Mouse (Mus musculus) neural tube, embryonic 13.5 days (tissue): ENCODE measurements at regions not wholly inside any gene's neighbourhood (a gene's known extent, or its start where the extent isn't known, plus 50 kb on each side); places are given as distances from the start of the nearest gene placed in this dataset.

Experiments used
- ATAC-seq: fragments of 200-750 bp; cut with Nextera tagmentation; 2 replicates; pipeline ENCODE4 v1.8.0; 2017; ENCODE audit warnings: low read depth, mild to moderate bottlenecking, moderate TSS enrichment, moderate library complexity
- H3K27ac ChIP-seq: fragments of 300-500 bp; sonication (generic); replicated peaks from 2 replicates; pipeline ENCODE4 v1.5.1; 2015; ENCODE audit warnings: moderate library complexity, mild to moderate bottlenecking, inconsistent platforms
- H3K27me3 ChIP-seq: fragments of 300-500 bp; sonication (generic); 2 replicates; pipeline ENCODE4 v1.6.1; 2015; ENCODE audit warnings: mild to moderate bottlenecking, inconsistent platforms
- H3K36me3 ChIP-seq: fragments of 300-500 bp; sonication (generic); 2 replicates; pipeline ENCODE4 v1.6.1; 2015; ENCODE audit warnings: mild to moderate bottlenecking, inconsistent platforms
- H3K4me1 ChIP-seq: fragments of 300-500 bp; sonication (generic); replicated peaks from 2 replicates; pipeline ENCODE4 v1.6.1; 2015; ENCODE audit warnings: inconsistent platforms
- H3K4me2 ChIP-seq: fragments of 300-500 bp; sonication (generic); 2 replicates; pipeline ENCODE4 v1.6.1; 2015; ENCODE audit warnings: inconsistent platforms, mild to moderate bottlenecking, moderate library complexity
- H3K4me3 ChIP-seq: fragments of 300-500 bp; sonication (generic); 2 replicates; pipeline ENCODE4 v1.5.1; 2015; ENCODE audit warnings: mild to moderate bottlenecking, inconsistent platforms
- H3K9ac ChIP-seq: fragments of 300-500 bp; sonication (generic); 2 replicates; pipeline ENCODE4 v1.6.1; 2015; ENCODE audit warnings: moderate library complexity, mild to moderate bottlenecking, inconsistent platforms
- H3K9me3 ChIP-seq: fragments of 300-500 bp; sonication (generic); 2 replicates; pipeline ENCODE4 v1.6.1; 2016; ENCODE audit warnings: inconsistent platforms
- WGBS: fragments of 180-500 bp; shearing (Covaris S2); methylation state at CpG from one replicate; pipeline ENCODE4 v1.1.7; 2015; 5-methylcytosine and 5-hydroxymethylcytosine counted together

- H3K36me3 ChIP-seq: no peaks in the 10 kb centered on the region
These were observed 568.8 kb downstream of the 1190002N15Rik start for GRCm38 (mm10) chr9:93969118-93969517.

GRCm38 (mm10) chr9:93955235-93956040 is 582.4 kb downstream of the 1190002N15Rik start:
- Histone ChIP-seq H3K4me1 (no peaks in the 10 kb centered on the region), H3K27ac (no peak overlapping the region), H3K4me3 (no peak overlapping the region), H3K9me3 (no peaks in the 10 kb centered on the region), H3K9ac (no peak overlapping the region), H3K4me2 (no peak overlapping the region), H3K36me3 (no peaks in the 10 kb centered on the region), H3K27me3 (no peaks in the 10 kb centered on the region)
- no peak for ATAC-seq

More at GRCm38 (mm10) chr9:93969118-93969517, 568.8 kb downstream of the 1190002N15Rik start:
- H3K9ac ChIP-seq: no peak overlapping the region
- no peaks in the 10 kb centered on the region for H3K9me3 ChIP-seq
- no peak overlapping the region for H3K27ac ChIP-seq
- H3K4me2 ChIP-seq: no peak overlapping the region
- H3K4me3 ChIP-seq: no peak overlapping the region
- ATAC-seq: no peak
- no peaks in the 10 kb centered on the region for H3K4me1 ChIP-seq
- 80% methylated on average over 5 of the region's 5 CpGs for WGBS
- no peaks in the 10 kb centered on the region for H3K27me3 ChIP-seq

GRCm38 (mm10) chr9:93948671-93949070 is 589.2 kb downstream of the 1190002N15Rik start:
- Histone ChIP-seq H3K4me2 (no peak overlapping the region), H3K9me3 (no peaks in the 10 kb centered on the region), H3K27me3 (no peaks in the 10 kb centered on the region), H3K27ac (no peak overlapping the region), H3K4me1 (no peaks in the 10 kb centered on the region), H3K36me3 (no peaks in the 10 kb centered on the region), H3K4me3 (no peak overlapping the region), H3K9ac (no peak overlapping the region)
- 85% methylated on average over 1 of the region's 1 CpGs for WGBS
- ATAC-seq: no peak

- no peaks in the 10 kb centered on the region for H3K36me3 ChIP-seq
- no peak overlapping the region for H3K9ac ChIP-seq
- no peaks in the 10 kb centered on the region for H3K4me1 ChIP-seq
- no peak overlapping the region for H3K27ac ChIP-seq
- no peaks in the 10 kb centered on the region for H3K9me3 ChIP-seq
- WGBS: 88% methylated on average over 1 of the region's 1 CpGs
- H3K4me3 ChIP-seq: no peak overlapping the region
- H3K4me2 ChIP-seq: no peak overlapping the region
- ATAC-seq: no peak
- H3K27me3 ChIP-seq: no peaks in the 10 kb centered on the region
These were observed 590.8 kb downstream of the 1190002N15Rik start for GRCm38 (mm10) chr9:93947053-93947452.

- Histone ChIP-seq H3K36me3 (no peaks in the 10 kb centered on the region), H3K9ac (no peak overlapping the region), H3K4me3 (no peak overlapping the region), H3K27ac (no peak overlapping the region), H3K27me3 (no peaks in the 10 kb centered on the region), H3K9me3 (no peaks in the 10 kb centered on the region), H3K4me2 (no peak overlapping the region), H3K4me1 (no peaks in the 10 kb centered on the region)
- ATAC-seq: 0 out of 2 replicates have a peak, but pooled peaks have one; percentile 27
- 35% methylated on average over 3 of the region's 3 CpGs for WGBS
These were observed 597.7 kb downstream of the 1190002N15Rik start for GRCm38 (mm10) chr9:93940193-93940592.

- Histone ChIP-seq H3K4me1 (no peaks in the 10 kb centered on the region), H3K9ac (no peak overlapping the region), H3K4me2 (no peak overlapping the region), H3K4me3 (no peak overlapping the region), H3K27ac (no peak overlapping the region), H3K27me3 (no peaks in the 10 kb centered on the region), H3K36me3 (no peaks in the 10 kb centered on the region), H3K9me3 (peaks cover 6% of the 10 kb centered on the region; the same call in 1 of the 2 replicates)
- 84% methylated on average over 2 of the region's 2 CpGs for WGBS
- no peak for ATAC-seq
These were observed 607.2 kb downstream of the 1190002N15Rik start for GRCm38 (mm10) chr9:93930684-93931083.

GRCm38 (mm10) chr9:93889256-93889655 is 648.6 kb downstream of the 1190002N15Rik start:
- no peaks in the 10 kb centered on the region for H3K9me3 ChIP-seq
- no peak overlapping the region for H3K4me2 ChIP-seq
- H3K4me1 ChIP-seq: no peaks in the 10 kb centered on the region
- no peak overlapping the region for H3K27ac ChIP-seq
- 46% methylated on average over 1 of the region's 1 CpGs for WGBS
- ATAC-seq: no peak
- H3K9ac ChIP-seq: no peak overlapping the region
- H3K27me3 ChIP-seq: no peaks in the 10 kb centered on the region
- no peak overlapping the region for H3K4me3 ChIP-seq
- H3K36me3 ChIP-seq: no peaks in the 10 kb centered on the region

GRCm38 (mm10) chr9:93880112-93880511 is 657.8 kb downstream of the 1190002N15Rik start:
- Histone ChIP-seq H3K4me1 (0 out of 2 replicates have a peak, but pooled peaks cover 3% of the 10 kb centered on the region), H3K9me3 (no peaks in the 10 kb centered on the region), H3K36me3 (no peaks in the 10 kb centered on the region), H3K9ac (no peak overlapping the region), H3K4me3 (no peak overlapping the region), H3K27ac (no peak overlapping the region), H3K27me3 (no peaks in the 10 kb centered on the region), H3K4me2 (no peak overlapping the region)
- WGBS: 17% methylated on average over 2 of the region's 2 CpGs
- ATAC-seq: peak; percentile 80

GRCm38 (mm10) chr9:93879572-93879971 is 658.3 kb downstream of the 1190002N15Rik start:
- WGBS: 54% methylated on average over 2 of the region's 2 CpGs
- no peaks in the 10 kb centered on the region for H3K27me3 ChIP-seq
- H3K9ac ChIP-seq: no peak overlapping the region
- no peak overlapping the region for H3K4me2 ChIP-seq
- H3K36me3 ChIP-seq: no peaks in the 10 kb centered on the region
- no peak for ATAC-seq
- 0 out of 2 replicates have a peak, but pooled peaks cover 3% of the 10 kb centered on the region for H3K4me1 ChIP-seq
- no peak overlapping the region for H3K4me3 ChIP-seq
- H3K9me3 ChIP-seq: no peaks in the 10 kb centered on the region
- H3K27ac ChIP-seq: no peak overlapping the region

- H3K4me1 ChIP-seq: no peaks in the 10 kb centered on the region
- no peak overlapping the region for H3K4me3 ChIP-seq
- H3K36me3 ChIP-seq: no peaks in the 10 kb centered on the region
- no peak for ATAC-seq
- H3K27ac ChIP-seq: no peak overlapping the region
- H3K27me3 ChIP-seq: no peaks in the 10 kb centered on the region
- no peak overlapping the region for H3K9ac ChIP-seq
- 78% methylated on average over 7 of the region's 7 CpGs for WGBS
- no peaks in the 10 kb centered on the region for H3K9me3 ChIP-seq
- H3K4me2 ChIP-seq: no peak overlapping the region
These were observed 667.1 kb downstream of the 1190002N15Rik start for GRCm38 (mm10) chr9:93870778-93871177.

- no peaks in the 10 kb centered on the region for H3K9me3 ChIP-seq
- H3K4me2 ChIP-seq: no peak overlapping the region
- H3K9ac ChIP-seq: no peak overlapping the region
- no peaks in the 10 kb centered on the region for H3K27me3 ChIP-seq
- H3K27ac ChIP-seq: no peak overlapping the region
- no peaks in the 10 kb centered on the region for H3K4me1 ChIP-seq
- WGBS: 79% methylated on average over 2 of the region's 2 CpGs
- H3K36me3 ChIP-seq: no peaks in the 10 kb centered on the region
- no peak overlapping the region for H3K4me3 ChIP-seq
- ATAC-seq: no peak
These were observed 679.9 kb downstream of the 1190002N15Rik start for GRCm38 (mm10) chr9:93857937-93858336.

GRCm38 (mm10) chr9:93846411-93846810 is 691.5 kb downstream of the 1190002N15Rik start:
- no peak overlapping the region for H3K27ac ChIP-seq
- H3K27me3 ChIP-seq: no peaks in the 10 kb centered on the region
- H3K36me3 ChIP-seq: no peaks in the 10 kb centered on the region
- no peak for ATAC-seq
- no peaks in the 10 kb centered on the region for H3K4me1 ChIP-seq
- no peaks in the 10 kb centered on the region for H3K9me3 ChIP-seq
- H3K4me3 ChIP-seq: no peak overlapping the region
- H3K9ac ChIP-seq: no peak overlapping the region
- no peak overlapping the region for H3K4me2 ChIP-seq

- 62% methylated on average over 5 of the region's 5 CpGs for WGBS
- Histone ChIP-seq H3K9ac (no peak overlapping the region), H3K27me3 (no peaks in the 10 kb centered on the region), H3K9me3 (no peaks in the 10 kb centered on the region), H3K36me3 (no peaks in the 10 kb centered on the region), H3K4me1 (no peaks in the 10 kb centered on the region), H3K4me2 (no peak overlapping the region), H3K4me3 (no peak overlapping the region), H3K27ac (no peak overlapping the region)
- no peak for ATAC-seq
These were observed 694.0 kb downstream of the 1190002N15Rik start for GRCm38 (mm10) chr9:93843869-93844268.
